In genomic region chr1:37212375-37212774, GRCm38 (mm10) we compare ENCODE assay signal across 20 mouse cellular contexts. TPM values are rescaled to one million over a fixed set of nuclear protein-coding genes. Genes with fewer than 3 reads are reported as not detected.
"Had no signal": no experiment of that assay in that cellular context is flagged by ENCODE, and none has a peak within 500 bp of the region (broad histone marks: within the 10 kb centered on the region; RNA-seq: fewer than 3 reads in every experiment).

No protein-coding gene starts in this region.

- H3K36me3 ChIP-seq: midbrain, embryonic 13.5 days; midbrain, embryonic 15.5 days; neural tube, embryonic 12.5 days; stomach, embryonic 15.5 days had no signal

- H3K9me3 ChIP-seq: midbrain, embryonic 13.5 days; midbrain, embryonic 15.5 days; neural tube, embryonic 12.5 days; stomach, embryonic 15.5 days had no signal

- H3K27ac ChIP-seq: macrophage; midbrain, embryonic 13.5 days; midbrain, embryonic 15.5 days; neural tube, embryonic 12.5 days; stomach, embryonic 15.5 days; stomach, postnatal 0 days had no signal

- H3K4me3 ChIP-seq: megakaryocyte, embryonic 14.5 days; midbrain, embryonic 13.5 days; midbrain, embryonic 15.5 days; neural tube, embryonic 12.5 days; stomach, embryonic 15.5 days had no signal

- H3K4me1 ChIP-seq: megakaryocyte, embryonic 14.5 days; midbrain, embryonic 15.5 days; neural tube, embryonic 12.5 days; stomach, embryonic 15.5 days had no signal

- DNase-seq: lung, adult 18-20 months; lung, embryonic 14.5 days; lung, postnatal 10 days; right cerebral cortex, postnatal 14 days; thymus, postnatal 14 days; thymus, postnatal 36 days had no signal

- H3K27me3 ChIP-seq: megakaryocyte, embryonic 14.5 days; midbrain, embryonic 13.5 days; neural tube, embryonic 12.5 days; stomach, embryonic 15.5 days had no signal

- H3K9ac ChIP-seq: lung, embryonic 14.5 days; midbrain, embryonic 13.5 days; midbrain, embryonic 15.5 days; neural tube, embryonic 12.5 days; stomach, embryonic 15.5 days had no signal

RNA-seq across cellular contexts. Expression of gene Cnga3, which starts 1.9 kb away (rescaled TPM):
- total RNA-seq: megakaryocyte progenitor cell, adult 5-6 weeks; monocyte, adult 5-6 weeks; neutrophil, adult 5-6 weeks had no signal
- polyA plus RNA-seq: liver, embryonic 16.5 days; lung, embryonic 14.5 days; lung, embryonic 16.5 days; macrophage; midbrain, embryonic 11.5 days; neural tube, embryonic 12.5 days; neural tube, embryonic 14.5 days had no signal
